Mouse (Mus musculus): ENCODE measurements around the gene Cnga1. TPM values are rescaled to one million over a fixed set of nuclear protein-coding genes. Genes with fewer than 3 reads are reported as not detected.
A peak's percentile ranks its signal among the peaks of the same experiment; 100 is the strongest.
"Not testable (repeated sequence)": the region's sequence is repeated elsewhere in the genome, so short reads cannot be mapped to it uniquely, and the experiment has no call there.

Cnga1 gene
- total RNA-seq, 2 experiments from 2014 or later: not detected

GRCm38 (mm10) chr5:72643655-72644054 lies 420 bp downstream of the Cnga1 start:
- no peak for DNase-seq (ENCODE audit: low spot score in 2 of 2)

- DNase-seq (ENCODE audit: low spot score in 2 of 2): no peak
These were observed 4.0 kb downstream of the Cnga1 start for GRCm38 (mm10) chr5:72640072-72640471.

GRCm38 (mm10) chr5:72636576-72636975 lies 7.5 kb downstream of the Cnga1 start:
- no peak for DNase-seq (ENCODE audit: low spot score in 2 of 2)

- DNase-seq (ENCODE audit: low spot score in 2 of 2): no peak
These were observed 8.0 kb downstream of the Cnga1 start for GRCm38 (mm10) chr5:72636122-72636521.

GRCm38 (mm10) chr5:72634791-72635271 lies 9.2 kb downstream of the Cnga1 start:
- DNase-seq (ENCODE audit: low spot score in 2 of 2): no peak

GRCm38 (mm10) chr5:72630026-72630425 lies 14.0 kb downstream of the Cnga1 start:
- no peak for DNase-seq (ENCODE audit: low spot score in 2 of 2)

- DNase-seq (ENCODE audit: low spot score in 2 of 2): no peak
These were observed 23.1 kb downstream of the Cnga1 start for GRCm38 (mm10) chr5:72621022-72621421.

- DNase-seq (ENCODE audit: low spot score in 2 of 2): no peak
These were observed 26.7 kb downstream of the Cnga1 start for GRCm38 (mm10) chr5:72617413-72617812.

- no peak for DNase-seq (ENCODE audit: low spot score in 2 of 2)
These were observed 40.9 kb downstream of the Cnga1 start for GRCm38 (mm10) chr5:72603138-72603537.

- DNase-seq (ENCODE audit: low spot score in 2 of 2): peak in 1 of 2 experiments; percentile 25
These were observed 43.1 kb downstream of the Cnga1 start for GRCm38 (mm10) chr5:72601006-72601405.

- DNase-seq (ENCODE audit: low spot score in 2 of 2): no peak
These were observed 56.8 kb downstream of the Cnga1 start, which contains the start of gene Gm5868 for GRCm38 (mm10) chr5:72587192-72587681. TSS of gene Gm5868 (minus strand) at chr5:72587551.

GRCm38 (mm10) chr5:72586667-72587191 lies 57.3 kb downstream of the Cnga1 start:
- not testable (repeated sequence) for DNase-seq (ENCODE audit: low spot score in 2 of 2)

GRCm38 (mm10) chr5:72586122-72586521 lies 58.0 kb downstream of the Cnga1 start:
- not testable (repeated sequence) for DNase-seq (ENCODE audit: low spot score in 2 of 2)

GRCm38 (mm10) chr5:72580970-72581332 lies 63.1 kb downstream of the Cnga1 start, which contains the start of gene Zar1:
TSS of gene Zar1 (minus strand) at chr5:72581254.
- not testable (repeated sequence) for DNase-seq (ENCODE audit: low spot score in 2 of 2)

- DNase-seq (ENCODE audit: low spot score in 2 of 2): peak in 1 of 2 experiments; percentile 20
These were observed 63.7 kb downstream of the Cnga1 start for GRCm38 (mm10) chr5:72580088-72580969.

- DNase-seq (ENCODE audit: low spot score in 2 of 2): not testable (repeated sequence)
These were observed 64.5 kb downstream of the Cnga1 start for GRCm38 (mm10) chr5:72579599-72579998.

- no peak for DNase-seq (ENCODE audit: low spot score in 2 of 2)
These were observed 78.5 kb downstream of the Cnga1 start for GRCm38 (mm10) chr5:72565621-72566020.

- DNase-seq (ENCODE audit: low spot score in 2 of 2): not testable (repeated sequence)
These were observed 80.9 kb downstream of the Cnga1 start for GRCm38 (mm10) chr5:72563183-72563582.

- no peak for DNase-seq (ENCODE audit: low spot score in 2 of 2)
These were observed 83.0 kb downstream of the Cnga1 start for GRCm38 (mm10) chr5:72560976-72561628.

- DNase-seq (ENCODE audit: low spot score in 2 of 2): peak; percentile 88 to 97
These were observed 84.5 kb downstream of the Cnga1 start, which contains the start of gene Nfxl1 for GRCm38 (mm10) chr5:72559544-72560049. TSS of gene Nfxl1 (minus strand) at chr5:72559684.

All from gastrocnemius, postnatal 4 days (tissue).